Mouse (Mus musculus) limb, embryonic 10.5 days (tissue): Measurements from ENCODE around the gene Tssk4. TPM values are rescaled to one million over a fixed set of nuclear protein-coding genes. Genes with fewer than 3 reads are reported as not detected.

Source experiments
- DNase-seq: peaks from one replicate; pipeline ENCODE4 v3.0.0-alpha.2; 2017; ENCODE audit warnings: low spot score
- H3K27ac ChIP-seq: fragments of 300-500 bp; sonication (generic); 2 replicates; pipeline ENCODE4 v1.5.1; 2016; ENCODE audit warnings: mild to moderate bottlenecking
- H3K27me3 ChIP-seq: fragments of 300-500 bp; sonication (generic); 2 replicates; pipeline ENCODE4 v1.6.1; 2016; ENCODE audit warnings: low read depth, mild to moderate bottlenecking; ENCODE audit not compliant: poor library complexity, severe bottlenecking
- H3K36me3 ChIP-seq: fragments of 300-500 bp; sonication (generic); 2 replicates; pipeline ENCODE4 v1.6.1; 2016; ENCODE audit warnings: mild to moderate bottlenecking, moderate library complexity
- H3K4me1 ChIP-seq: fragments of 300-500 bp; sonication (generic); 2 replicates; pipeline ENCODE4 v1.6.1; 2016
- H3K4me3 ChIP-seq: fragments of 300-500 bp; sonication (generic); 2 replicates; pipeline ENCODE4 v1.5.1; 2016; ENCODE audit warnings: mild to moderate bottlenecking, moderate library complexity
- H3K9me3 ChIP-seq: fragments of 300-500 bp; sonication (generic); replicated peaks from 2 replicates; pipeline ENCODE4 v1.6.1; 2016; ENCODE audit warnings: mild to moderate bottlenecking
- WGBS: fragments of 180-500 bp; shearing (Covaris S2); methylation state at CpG from one replicate; pipeline ENCODE4 v1.1.7; 2016; 5-methylcytosine and 5-hydroxymethylcytosine counted together
- polyA plus RNA-seq: library from polyadenylated mRNA; unstranded; fragments of >200 nt; fragmentation: Nextera tagmentation; extraction: Ambion mirVana; gene quantifications from 2 replicates; pipeline ENCODE4 v1.2.1, GENCODE M21; 2016

The Tssk4 gene
- polyA plus RNA-seq, 1 experiment from 2014 or later, result 0.61 TPM

- peaks cover 100% of the 10 kb centered on the region for H3K36me3 ChIP-seq
- DNase-seq, result no peak
- no peak overlapping the region for H3K27ac ChIP-seq
- WGBS, result 84% methylated on average over 27 of the region's 27 CpGs
- H3K4me3 ChIP-seq, result no peak overlapping the region
- no peaks in the 10 kb centered on the region for H3K9me3 ChIP-seq
- no peaks in the 10 kb centered on the region for H3K4me1 ChIP-seq
- no peaks in the 10 kb centered on the region for H3K27me3 ChIP-seq
These were observed 21.7 kb upstream of the Tssk4 start for GRCm38 (mm10) chr14:55628077-55628827.

DNA sequence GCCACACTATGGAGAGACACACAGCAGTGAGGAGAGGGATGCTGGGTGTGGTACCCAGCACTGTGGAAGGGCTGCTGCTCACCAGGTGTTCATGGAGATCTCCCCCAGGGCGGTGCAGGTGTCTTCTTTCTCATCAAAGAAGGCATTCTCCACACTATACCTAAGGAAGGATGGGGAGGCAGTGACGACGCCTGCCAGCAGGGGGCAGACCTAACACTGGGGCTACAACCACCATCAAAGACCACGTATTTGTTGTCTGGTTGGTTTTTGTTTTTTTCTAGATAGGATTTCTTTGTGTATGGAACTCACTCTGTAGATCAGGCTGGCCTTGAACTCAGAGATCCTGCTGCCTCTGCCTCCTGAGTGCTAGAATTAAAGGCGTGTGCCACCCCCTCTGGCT is 20.7 kb upstream of the Tssk4 start:
- WGBS, result 61% methylated on average over 5 of the region's 5 CpGs
- no peaks in the 10 kb centered on the region for H3K27me3 ChIP-seq
- H3K27ac ChIP-seq, result no peak overlapping the region
- no peaks in the 10 kb centered on the region for H3K9me3 ChIP-seq
- H3K36me3 ChIP-seq, result peaks cover 100% of the 10 kb centered on the region
- peaks cover 4% of the 10 kb centered on the region for H3K4me1 ChIP-seq
- H3K4me3 ChIP-seq, result no peak overlapping the region
- peak; percentile 49 for DNase-seq

- 3% methylated on average over 23 of the region's 23 CpGs for WGBS
- Histone ChIP-seq H3K4me1 (peaks cover 20% of the 10 kb centered on the region), H3K4me3 (peak overlapping the region; percentile 85), H3K36me3 (peaks cover 85% of the 10 kb centered on the region), H3K27ac (peak overlapping the region; percentile 84), H3K27me3 (no peaks in the 10 kb centered on the region), H3K9me3 (no peaks in the 10 kb centered on the region)
- no peak for DNase-seq
These were observed 15.0 kb upstream of the Tssk4 start for GRCm38 (mm10) chr14:55634874-55635522.

- Histone ChIP-seq H3K4me1 (peaks cover 20% of the 10 kb centered on the region), H3K4me3 (peak within 1 kb of the TSS; percentile 85), H3K27me3 (no peaks in the 10 kb centered on the region), H3K36me3 (peaks cover 85% of the 10 kb centered on the region), H3K9me3 (no peaks in the 10 kb centered on the region), H3K27ac (peak within 1 kb of the TSS; percentile 84)
- DNase-seq, result peak; percentile 97
- WGBS, result 2% methylated on average over 33 of the region's 33 CpGs
These were observed 14.4 kb upstream of the Tssk4 start, which contains the start of gene Ipo4 for GRCm38 (mm10) chr14:55635523-55636007. TSS of gene Ipo4 (minus strand) at chr14:55635957.

- Histone ChIP-seq H3K27ac (no peak within 1 kb of the TSS), H3K4me1 (peaks cover 31% of the 10 kb centered on the region), H3K27me3 (no peaks in the 10 kb centered on the region), H3K4me3 (no peak within 1 kb of the TSS), H3K9me3 (no peaks in the 10 kb centered on the region), H3K36me3 (peaks cover 75% of the 10 kb centered on the region)
- DNase-seq, result no peak
- 97% methylated on average over 9 of the region's 9 CpGs for WGBS
These were observed 12.2 kb upstream of the Tssk4 start, which contains the start of gene Gm49378 for GRCm38 (mm10) chr14:55637795-55638194. TSS of gene Gm49378 (minus strand) at chr14:55637895.

GRCm38 (mm10) chr14:55640816-55641215 is 9.2 kb upstream of the Tssk4 start:
- Histone ChIP-seq H3K4me3 (no peak overlapping the region), H3K27ac (no peak overlapping the region), H3K36me3 (peaks cover 66% of the 10 kb centered on the region), H3K9me3 (no peaks in the 10 kb centered on the region), H3K4me1 (peaks cover 30% of the 10 kb centered on the region), H3K27me3 (no peaks in the 10 kb centered on the region)
- no peak for DNase-seq
- 98% methylated on average over 14 of the region's 14 CpGs for WGBS

GRCm38 (mm10) chr14:55641291-55641690 is 8.7 kb upstream of the Tssk4 start:
- H3K9me3 ChIP-seq, result no peaks in the 10 kb centered on the region
- no peak overlapping the region for H3K27ac ChIP-seq
- no peak overlapping the region for H3K4me3 ChIP-seq
- H3K27me3 ChIP-seq, result no peaks in the 10 kb centered on the region
- no peak for DNase-seq
- peaks cover 66% of the 10 kb centered on the region for H3K36me3 ChIP-seq
- peaks cover 29% of the 10 kb centered on the region for H3K4me1 ChIP-seq
- WGBS, result 97% methylated on average over 13 of the region's 13 CpGs

DNA sequence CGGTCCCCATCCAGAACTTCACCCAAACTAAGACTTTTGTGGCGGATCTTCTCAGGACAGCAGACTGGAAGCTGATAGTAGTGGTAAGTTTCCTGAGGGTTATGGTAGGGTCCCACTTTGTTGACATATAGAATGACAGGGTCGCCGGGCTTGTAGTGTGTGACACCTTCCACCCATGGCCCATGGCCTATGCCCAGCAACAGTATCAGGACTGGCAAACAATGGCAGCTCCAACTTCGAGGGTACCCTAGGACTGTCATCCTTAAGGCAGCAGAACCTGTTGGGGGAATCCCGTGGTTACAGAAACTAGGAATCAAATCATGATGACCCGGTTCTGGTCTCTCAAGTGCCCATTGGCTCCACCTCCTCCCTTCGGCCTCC is 7.3 kb upstream of the Tssk4 start:
- peak overlapping the region; percentile 98 for H3K4me3 ChIP-seq
- H3K27me3 ChIP-seq, result no peaks in the 10 kb centered on the region
- 28% methylated on average over 8 of the region's 8 CpGs for whole genome bisulfite sequencing
- peaks cover 66% of the 10 kb centered on the region for H3K36me3 ChIP-seq
- H3K27ac ChIP-seq, result peak overlapping the region; percentile 98
- no peak for DNase-seq
- H3K4me1 ChIP-seq, result peaks cover 27% of the 10 kb centered on the region
- no peaks in the 10 kb centered on the region for H3K9me3 ChIP-seq

- H3K4me3 ChIP-seq, result peak within 1 kb of the TSS; percentile 98
- peaks cover 60% of the 10 kb centered on the region for H3K36me3 ChIP-seq
- H3K27me3 ChIP-seq, result no peaks in the 10 kb centered on the region
- WGBS, result under 1% methylated on average over 89 of the region's 89 CpGs
- peak; percentile 90 for DNase-seq
- peak within 1 kb of the TSS; percentile 98 for H3K27ac ChIP-seq
- H3K9me3 ChIP-seq, result no peaks in the 10 kb centered on the region
- H3K4me1 ChIP-seq, result peaks cover 27% of the 10 kb centered on the region
These were observed 6.7 kb upstream of the Tssk4 start, which contains the start of gene Tm9sf1 for GRCm38 (mm10) chr14:55643060-55643907. TSS of gene Tm9sf1 (minus strand) at chr14:55643806.

GRCm38 (mm10) chr14:55644261-55644888 is 5.6 kb upstream of the Tssk4 start:
- WGBS, result 42% methylated on average over 17 of the region's 17 CpGs
- H3K36me3 ChIP-seq, result peaks cover 49% of the 10 kb centered on the region
- H3K27me3 ChIP-seq, result no peaks in the 10 kb centered on the region
- H3K9me3 ChIP-seq, result no peaks in the 10 kb centered on the region
- peaks cover 27% of the 10 kb centered on the region for H3K4me1 ChIP-seq
- peak overlapping the region; percentile 59; the same call in 1 of the 2 replicates for H3K27ac ChIP-seq
- H3K4me3 ChIP-seq, result peak overlapping the region; percentile 98
- no peak for DNase-seq

DNA sequence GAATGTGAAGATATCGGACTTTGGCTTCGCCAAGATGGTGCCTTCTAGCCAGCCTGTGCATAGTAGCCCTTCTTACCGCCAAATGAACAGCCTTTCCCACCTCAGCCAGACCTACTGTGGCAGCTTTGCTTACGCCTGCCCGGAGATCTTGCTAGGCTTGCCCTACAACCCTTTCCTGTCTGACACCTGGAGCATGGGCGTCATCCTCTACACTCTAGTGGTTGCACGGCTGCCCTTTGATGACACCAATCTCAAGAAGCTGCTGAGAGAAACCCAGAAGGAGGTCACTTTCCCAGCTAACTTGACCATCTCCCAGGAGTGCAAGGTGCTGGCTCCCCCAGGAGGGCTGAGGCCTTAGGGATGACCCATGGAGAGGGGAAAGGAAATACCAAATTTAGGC is 1.5 kb downstream of the Tssk4 start:
- H3K27me3 ChIP-seq, result no peaks in the 10 kb centered on the region
- no peaks in the 10 kb centered on the region for H3K9me3 ChIP-seq
- H3K4me1 ChIP-seq, result no peaks in the 10 kb centered on the region
- WGBS, result 85% methylated on average over 7 of the region's 7 CpGs
- H3K4me3 ChIP-seq, result no peak overlapping the region
- peaks cover 11% of the 10 kb centered on the region for H3K36me3 ChIP-seq
- DNase-seq, result no peak
- H3K27ac ChIP-seq, result no peak overlapping the region

DNA sequence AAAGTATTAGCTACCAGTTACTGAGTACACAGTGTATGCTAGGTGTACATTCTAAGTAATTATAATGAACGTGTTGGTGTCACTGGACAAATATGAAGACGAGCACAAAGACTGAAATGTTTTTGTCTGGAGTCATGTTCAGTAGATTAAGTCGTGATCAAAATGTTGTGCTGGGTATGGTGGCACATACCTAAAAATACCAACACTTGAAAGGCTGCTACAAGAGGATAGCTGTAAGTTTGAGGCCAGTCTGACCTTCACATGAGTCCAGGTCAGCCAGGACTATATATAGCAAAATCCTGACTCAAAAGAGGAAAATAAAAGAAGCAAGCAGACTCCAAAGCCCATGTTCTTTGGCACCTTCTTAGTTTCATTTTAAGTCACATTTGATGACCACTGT is 7.0 kb downstream of the Tssk4 start:
- no peaks in the 10 kb centered on the region for H3K9me3 ChIP-seq
- peaks cover 28% of the 10 kb centered on the region for H3K36me3 ChIP-seq
- no peak for DNase-seq
- H3K4me1 ChIP-seq, result 0 out of 2 replicates have a peak, but pooled peaks cover 10% of the 10 kb centered on the region
- H3K4me3 ChIP-seq, result no peak overlapping the region
- no peaks in the 10 kb centered on the region for H3K27me3 ChIP-seq
- WGBS, result 86% methylated on average over 3 of the region's 3 CpGs
- H3K27ac ChIP-seq, result no peak overlapping the region
